Comparison of ENCODE assay signal across 19 mouse cellular contexts in the genomic region with DNA sequence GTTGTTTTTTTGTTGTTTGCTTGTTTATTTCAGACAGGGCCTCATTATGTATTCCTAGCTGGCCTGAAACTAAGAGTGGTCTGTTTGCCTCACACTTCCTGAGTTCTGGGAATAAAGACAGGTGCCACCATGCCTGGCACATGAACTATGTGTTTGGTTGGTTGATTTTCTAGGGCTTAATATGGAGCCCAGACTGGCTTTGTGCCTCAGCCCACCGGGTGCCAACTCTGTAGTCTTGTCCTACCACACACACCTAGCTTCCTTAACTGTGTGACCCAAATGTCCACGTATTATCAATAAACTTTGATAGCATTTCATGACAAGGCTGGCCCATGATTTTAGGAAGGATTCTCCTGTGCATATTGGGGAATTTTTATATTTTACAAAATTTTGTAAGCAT.
A peak's percentile ranks its signal among the peaks of the same experiment; 100 is the strongest.
DNase-seq lines count a peak whose midpoint lies in the region; ATAC-seq and TF ChIP-seq lines count a peak whose summit lies in the region.
"Had no signal": no experiment of that assay in that cellular context is flagged by ENCODE, and none has a peak within 500 bp of the region (broad histone marks: within the 10 kb centered on the region; RNA-seq: fewer than 3 reads in every experiment).

No protein-coding gene starts in this region.

- peak overlapping the region; percentile 84; the same call in 1 of the 2 replicates for H3K27ac ChIP-seq in gastrocnemius, adult 2 months
- H3K27ac ChIP-seq in midbrain, embryonic 11.5 days (ENCODE audit: low read depth, low read length) = no peak overlapping the region
- no peak overlapping the region for H3K27ac ChIP-seq in midbrain, embryonic 13.5 days
- H3K27ac ChIP-seq: embryonic facial prominence, embryonic 12.5 days; forebrain, embryonic 15.5 days; heart, adult 2 months; heart, embryonic 15.5 days; hindbrain, embryonic 13.5 days; hindbrain, postnatal 0 days had no signal

- intact Hi-C loops in gastrocnemius, adult 2 months (cut with DNase I) = no loop called here
- intact Hi-C loops in gastrocnemius, postnatal 14 days (cut with DNase I; ENCODE audit: low total_unique reads) = no loop called here

- H3K4me2 ChIP-seq in midbrain, embryonic 11.5 days = no peak overlapping the region
- no peak overlapping the region for H3K4me2 ChIP-seq in midbrain, embryonic 13.5 days (replicated peaks)
- H3K4me2 ChIP-seq: embryonic facial prominence, embryonic 12.5 days; forebrain, embryonic 15.5 days; heart, embryonic 11.5 days; heart, embryonic 15.5 days; hindbrain, embryonic 13.5 days had no signal

- H3K4me1 ChIP-seq in midbrain, embryonic 11.5 days (ENCODE audit: control insufficient read depth, insufficient read depth, low read length) = peaks cover 3% of the 10 kb centered on the region; the same call in 1 of the 2 replicates
- H3K4me1 ChIP-seq in midbrain, embryonic 13.5 days (replicated peaks) = peaks cover 8% of the 10 kb centered on the region

- DNase-seq in cerebellum, postnatal 10 days = peak; percentile 85 to 90
- no peak for DNase-seq in cerebellum, adult 11 months
- DNase-seq in gastrocnemius, adult 2 months = no peak
- DNase-seq in gastrocnemius, postnatal 14 days = no peak
- DNase-seq in midbrain, embryonic 11.5 days (ENCODE audit: low spot score, missing footprints) = peak; percentile 76
- no peak for DNase-seq in lung, postnatal 10 days
- DNase-seq: adrenal gland, postnatal 14 days; cerebellum, adult 11-12 months; gastrocnemius, postnatal 10 days; heart, adult 2 months; heart, postnatal 14 days had no signal

- ATAC-seq in midbrain, embryonic 11.5 days (ENCODE audit: low FRiP score) = no peak
- no peak for ATAC-seq in midbrain, embryonic 13.5 days
- ATAC-seq: activated CD4-positive, CD25-positive, alpha-beta regulatory T cell, adult 4 months had no signal

- 89% methylated on average over 2 of the region's 2 CpGs for WGBS in midbrain, embryonic 11.5 days
- WGBS in midbrain, embryonic 13.5 days = 90% methylated on average over 2 of the region's 2 CpGs

- no peaks in the 10 kb centered on the region for H3K36me3 ChIP-seq in midbrain, embryonic 11.5 days (ENCODE audit: control insufficient read depth, insufficient read depth, low read length)
- no peaks in the 10 kb centered on the region for H3K36me3 ChIP-seq in midbrain, embryonic 13.5 days
- H3K36me3 ChIP-seq: embryonic facial prominence, embryonic 12.5 days; forebrain, embryonic 15.5 days; heart, embryonic 15.5 days; hindbrain, embryonic 13.5 days had no signal

- no peak overlapping the region for H3K9ac ChIP-seq in midbrain, embryonic 11.5 days (ENCODE audit: low read length)
- H3K9ac ChIP-seq in midbrain, embryonic 13.5 days (replicated peaks) = no peak overlapping the region
- H3K9ac ChIP-seq: embryonic facial prominence, embryonic 12.5 days; forebrain, embryonic 15.5 days; heart, embryonic 15.5 days; hindbrain, embryonic 13.5 days had no signal

- no peaks in the 10 kb centered on the region for H3K27me3 ChIP-seq in midbrain, embryonic 11.5 days (ENCODE audit: control insufficient read depth, insufficient read depth, low read length)
- no peaks in the 10 kb centered on the region for H3K27me3 ChIP-seq in midbrain, embryonic 13.5 days
- H3K27me3 ChIP-seq: embryonic facial prominence, embryonic 12.5 days; forebrain, embryonic 15.5 days; heart, embryonic 15.5 days; hindbrain, embryonic 13.5 days had no signal

- H3K4me3 ChIP-seq in gastrocnemius, adult 2 months = no peak overlapping the region
- no peak overlapping the region for H3K4me3 ChIP-seq in midbrain, embryonic 11.5 days (ENCODE audit: low read depth, low read length)
- no peak overlapping the region for H3K4me3 ChIP-seq in midbrain, embryonic 13.5 days (replicated peaks)
- H3K4me3 ChIP-seq: embryonic facial prominence, embryonic 12.5 days; forebrain, embryonic 15.5 days; heart, adult 2 months; heart, embryonic 15.5 days; hindbrain, embryonic 13.5 days had no signal

- H3K9me3 ChIP-seq in midbrain, embryonic 11.5 days (ENCODE audit: control insufficient read depth, low read length) = no peaks in the 10 kb centered on the region
- H3K9me3 ChIP-seq in midbrain, embryonic 13.5 days = no peaks in the 10 kb centered on the region
- H3K9me3 ChIP-seq: embryonic facial prominence, embryonic 12.5 days; forebrain, embryonic 15.5 days; heart, embryonic 15.5 days; hindbrain, embryonic 13.5 days had no signal

- TF ChIP-seq CTCF in gastrocnemius, adult 2 months (IDR thresholded peaks at IDR 0.05) = no peak

Comparison
In these comparisons a context has a peak if more than half of its experiments do, and no peak if none do; other contexts are left out.
1. DNase-seq: peak in cerebellum, postnatal 10 days (2 of 2) and midbrain, embryonic 11.5 days (single experiment); none in cerebellum, adult 11 months (single experiment), gastrocnemius, adult 2 months (single experiment), gastrocnemius, postnatal 14 days (single experiment) and lung, postnatal 10 days (single experiment).